Mouse (Mus musculus) liver, embryonic 14.5 days (tissue): ENCODE results near the gene Pigr. TPM values are rescaled to one million over a fixed set of nuclear protein-coding genes. Genes with fewer than 3 reads are reported as not detected.
A peak's percentile ranks its signal among the peaks of the same experiment; 100 is the strongest.

Experiments
- ATAC-seq: fragments of 200-750 bp; cut with Nextera tagmentation; 2 replicates; pipeline ENCODE4 v1.8.0; 2017; ENCODE audit warnings: moderate number of reproducible peaks, mild to moderate bottlenecking, moderate library complexity; ENCODE audit not compliant: insufficient read depth
- DNase-seq, 3 experiments: peaks; one replicate each; pipeline ENCODE4 v3.0.0-alpha.2; 2012 to 2013; ENCODE audit warnings: low read depth in 3 of 3, low spot score in 3 of 3
- H3K27ac ChIP-seq: fragments of 300-500 bp; sonication (generic); 2 replicates; pipeline ENCODE4 v1.5.1; 2014; ENCODE audit warnings: moderate library complexity, mild to moderate bottlenecking, control low read depth, inconsistent platforms
- H3K27me3 ChIP-seq: fragments of 300-500 bp; sonication (generic); 2 replicates; pipeline ENCODE4 v1.6.1; 2014; ENCODE audit warnings: mild to moderate bottlenecking, low read length, moderate library complexity; ENCODE audit not compliant: control insufficient read depth, insufficient read depth
- H3K36me3 ChIP-seq: fragments of 300-500 bp; sonication (generic); replicated peaks from 2 replicates; pipeline ENCODE4 v1.6.1; 2014; ENCODE audit warnings: low read depth; ENCODE audit not compliant: control insufficient read depth, insufficient read depth
- H3K4me1 ChIP-seq, 2 experiments: fragments of 200-500 bp in 1 of 2; fragments of 300-500 bp in 1 of 2; sonication (generic) in 1 of 2; replicated peaks; 2 replicates each; pipeline ENCODE4 v1.6.1; 2012 to 2014; ENCODE audit warnings: antibody characterized with exemption in 1 of 2, inconsistent platforms in 1 of 2, low read length in 1 of 2; ENCODE audit not compliant: control insufficient read depth in 2 of 2, insufficient read depth in 2 of 2
- H3K4me2 ChIP-seq: fragments of 300-500 bp; sonication (generic); 2 replicates; pipeline ENCODE4 v1.6.1; 2014; ENCODE audit warnings: low read depth, mild to moderate bottlenecking, control low read depth, moderate library complexity
- H3K4me3 ChIP-seq, 2 experiments: fragments of 200-500 bp in 1 of 2; fragments of 300-500 bp in 1 of 2; sonication (generic) in 1 of 2; 2 replicates each; pipeline ENCODE4 v1.5.1; 2012 to 2014; ENCODE audit warnings: low read depth in 2 of 2, low read length in 2 of 2, mild to moderate bottlenecking in 2 of 2, control low read depth in 1 of 2, inconsistent platforms in 1 of 2, moderate library complexity in 1 of 2; ENCODE audit not compliant: insufficient read depth in 1 of 2
- H3K9ac ChIP-seq: fragments of 300-500 bp; sonication (generic); replicated peaks from 2 replicates; pipeline ENCODE4 v1.6.1; 2014; ENCODE audit warnings: mild to moderate bottlenecking, control low read depth, moderate library complexity
- H3K9me3 ChIP-seq: fragments of 300-500 bp; sonication (generic); 2 replicates; pipeline ENCODE4 v1.6.1; 2016; ENCODE audit warnings: low read length, mixed read lengths; ENCODE audit not compliant: control insufficient read depth
- CTCF ChIP-seq: IDR thresholded peaks from 2 replicates; pipeline ENCODE4 v1.5.1; 2016; ENCODE audit warnings: antibody characterized with exemption, low read depth, control low read depth
- EP300 ChIP-seq: IDR thresholded peaks from 2 replicates; pipeline ENCODE4 v1.6.1; 2016; ENCODE audit warnings: antibody characterized with exemption, low read depth
- WGBS: fragments of 180-500 bp; shearing (Covaris S2); extraction: QIAGEN DNeasy Blood & Tissue Kit; methylation state at CpG from one replicate; pipeline ENCODE4 v1.1.7; 2014; ENCODE audit not compliant: insufficient replicate concordance; 5-methylcytosine and 5-hydroxymethylcytosine counted together
- polyA plus RNA-seq, 2 experiments: library from polyadenylated mRNA; depleted of rRNA in 1 of 2; stranded (reverse) in 1 of 2; unstranded in 1 of 2; fragments of >200 nt; fragmentation: Nextera tagmentation in 1 of 2; extraction: Ambion mirVana in 1 of 2; gene quantifications; 2 replicates each; pipeline versions ENCODE4 v1.2.1 to v1.2.3; 2012 to 2014

Gene Pigr
- polyA plus RNA-seq, 2 experiments, result 0.19 to 0.21 TPM

- Histone ChIP-seq H3K9me3 (no peaks in the 10 kb centered on the region), H3K27ac (no peak overlapping the region), H3K36me3 (no peaks in the 10 kb centered on the region), H3K4me3 (peak overlapping the region in 1 of 2 experiments; percentile 17; a peak in 1 of 4 replicates), H3K4me1 (no peaks in the 10 kb centered on the region), H3K27me3 (peaks cover 11% of the 10 kb centered on the region), H3K9ac (no peak overlapping the region), H3K4me2 (peak overlapping the region; percentile 45)
- DNase-seq (no peak), ATAC-seq (no peak)
- TF ChIP-seq EP300 (no peak), CTCF (no peak)
- WGBS, result 3% methylated on average over 43 of the region's 43 CpGs
Measured at GRCm38 (mm10) chr1:130877889-130878614, 51.6 kb downstream of the Pigr start.

- Histone ChIP-seq H3K4me3 (no peak overlapping the region), H3K27me3 (peaks cover 11% of the 10 kb centered on the region), H3K9me3 (no peaks in the 10 kb centered on the region), H3K27ac (no peak overlapping the region), H3K9ac (no peak overlapping the region), H3K4me2 (no peak overlapping the region), H3K36me3 (no peaks in the 10 kb centered on the region), H3K4me1 (no peaks in the 10 kb centered on the region)
- 58% methylated on average over 7 of the region's 7 CpGs for WGBS
- no peak for TF ChIP-seq EP300
- no peak for TF ChIP-seq CTCF
- no peak for ATAC-seq
- no peak for DNase-seq
Measured at GRCm38 (mm10) chr1:130879927-130880326, 53.4 kb downstream of the Pigr start.

- H3K9ac ChIP-seq, result no peak overlapping the region
- H3K27ac ChIP-seq, result no peak overlapping the region
- no peak overlapping the region for H3K4me3 ChIP-seq
- DNase-seq, result no peak
- ATAC-seq, result no peak
- no peaks in the 10 kb centered on the region for H3K36me3 ChIP-seq
- 60% methylated on average over 4 of the region's 4 CpGs for WGBS
- no peaks in the 10 kb centered on the region for H3K4me1 ChIP-seq
- peaks cover 3% of the 10 kb centered on the region for H3K27me3 ChIP-seq
- no peaks in the 10 kb centered on the region for H3K9me3 ChIP-seq
- TF ChIP-seq CTCF, result no peak
- TF ChIP-seq EP300, result no peak
- H3K4me2 ChIP-seq, result no peak overlapping the region
Measured at GRCm38 (mm10) chr1:130883146-130883545, 56.7 kb downstream of the Pigr start.

- TF ChIP-seq CTCF (no peak), EP300 (no peak)
- Histone ChIP-seq H3K27ac (no peak within 1 kb of the TSS), H3K9me3 (no peaks in the 10 kb centered on the region), H3K27me3 (no peaks in the 10 kb centered on the region), H3K9ac (no peak within 1 kb of the TSS), H3K4me3 (no peak within 1 kb of the TSS), H3K4me1 (no peaks in the 10 kb centered on the region), H3K36me3 (no peaks in the 10 kb centered on the region), H3K4me2 (no peak within 1 kb of the TSS)
- DNase-seq, result no peak
- no peak for ATAC-seq
Measured at GRCm38 (mm10) chr1:130887354-130887753, 60.9 kb downstream of the Pigr start, which contains the start of gene Il24. Gene Il24 (minus strand): TSS chr1:130887454.

GRCm38 (mm10) chr1:130892446-130892845 lies 66.0 kb downstream of the Pigr start:
- no peak overlapping the region for H3K27ac ChIP-seq
- ATAC-seq (no peak), DNase-seq (no peak)
- 27% methylated on average over 1 of the region's 1 CpGs for WGBS
- no peaks in the 10 kb centered on the region for H3K9me3 ChIP-seq
- H3K9ac ChIP-seq, result no peak overlapping the region
- TF ChIP-seq EP300 (no peak), CTCF (no peak)
- no peak overlapping the region for H3K4me3 ChIP-seq
- no peak overlapping the region for H3K4me2 ChIP-seq
- H3K36me3 ChIP-seq, result no peaks in the 10 kb centered on the region
- no peaks in the 10 kb centered on the region for H3K4me1 ChIP-seq
- H3K27me3 ChIP-seq, result no peaks in the 10 kb centered on the region
